Mouse (Mus musculus) retina, postnatal 7 days (tissue): ENCODE data around the gene Tmem245.
"Not testable (repeated sequence)": the region's sequence is repeated elsewhere in the genome, so short reads cannot be mapped to it uniquely, and the experiment has no call there.

Source experiments
- DNase-seq: peaks from one replicate; pipeline ENCODE4 v3.0.0-alpha.2; 2012; ENCODE audit warnings: low read depth, low spot score

Tmem245 gene

GRCm38 (mm10) chr4:56926971-56927370 lies 20.3 kb downstream of the Tmem245 start:
- DNase-seq, result no peak

- DNase-seq, result no peak
Measured at GRCm38 (mm10) chr4:56922229-56922628, 25.0 kb downstream of the Tmem245 start.

DNA sequence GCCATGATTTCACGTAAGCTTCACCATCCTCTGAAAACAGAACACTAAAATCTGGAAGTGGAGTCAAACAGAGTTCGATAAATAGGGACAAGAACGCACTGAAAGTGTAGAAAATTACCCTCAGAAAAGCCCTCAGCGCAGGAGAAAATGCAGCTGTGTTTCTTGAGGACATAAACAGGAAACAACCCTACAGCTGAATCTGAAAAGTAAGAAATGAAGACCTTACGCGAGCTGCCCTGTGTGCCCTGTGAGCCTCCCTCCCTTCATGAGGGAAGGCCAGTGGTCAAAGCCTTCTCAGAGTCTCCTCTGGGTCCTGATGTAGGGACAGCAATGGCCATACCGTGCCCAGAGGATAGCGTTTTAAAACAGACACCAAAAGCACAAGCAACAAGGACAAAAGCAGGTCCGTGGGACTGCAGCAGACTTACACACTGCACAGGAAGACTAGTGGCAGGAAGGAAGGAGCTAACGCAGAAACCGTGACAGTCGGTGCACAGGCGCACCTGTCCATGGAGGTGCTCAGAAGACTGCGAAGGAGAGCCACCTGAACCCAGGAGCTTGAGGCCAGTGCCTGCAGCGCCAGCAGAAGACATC lies 31.4 kb downstream of the Tmem245 start:
- no peak for DNase-seq

DNA sequence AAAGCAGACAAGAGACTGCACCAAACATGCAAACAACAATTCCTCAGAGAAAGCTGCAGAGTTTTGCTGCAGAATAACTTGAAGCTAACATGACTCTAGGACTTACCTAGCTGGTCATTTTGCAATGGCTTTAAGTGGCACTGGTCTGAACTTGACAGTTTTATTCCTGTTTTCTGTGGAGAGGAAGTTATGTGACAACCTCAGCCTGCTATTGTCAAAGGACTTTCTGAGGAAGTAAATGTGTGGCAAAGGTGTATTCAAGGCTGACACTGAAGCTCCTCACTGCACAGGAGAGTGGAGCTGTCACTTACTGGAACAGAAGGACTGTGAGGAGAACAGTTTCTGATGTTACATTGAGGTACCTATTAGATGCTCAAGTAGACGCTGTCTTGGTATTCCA lies 32.5 kb downstream of the Tmem245 start:
- no peak for DNase-seq

DNA sequence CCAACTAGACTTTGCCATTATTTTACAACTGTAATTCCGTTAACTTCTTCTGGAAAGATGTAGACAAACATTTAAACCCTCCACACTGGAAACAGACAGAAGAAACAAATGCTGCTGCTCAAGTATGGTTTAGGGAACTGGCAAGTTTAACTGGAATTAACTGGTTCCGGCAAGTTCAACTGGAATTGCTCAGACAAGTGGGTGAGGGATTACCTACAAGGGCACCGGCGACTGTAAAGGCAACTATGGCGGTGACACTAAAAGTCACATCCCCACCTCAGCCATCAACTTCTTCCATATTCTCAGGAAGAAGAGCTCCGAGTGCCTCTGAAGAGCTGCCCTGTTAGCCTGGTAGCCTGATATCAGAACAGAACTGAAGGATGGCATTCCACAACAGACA lies 32.9 kb downstream of the Tmem245 start:
- no peak for DNase-seq

DNA sequence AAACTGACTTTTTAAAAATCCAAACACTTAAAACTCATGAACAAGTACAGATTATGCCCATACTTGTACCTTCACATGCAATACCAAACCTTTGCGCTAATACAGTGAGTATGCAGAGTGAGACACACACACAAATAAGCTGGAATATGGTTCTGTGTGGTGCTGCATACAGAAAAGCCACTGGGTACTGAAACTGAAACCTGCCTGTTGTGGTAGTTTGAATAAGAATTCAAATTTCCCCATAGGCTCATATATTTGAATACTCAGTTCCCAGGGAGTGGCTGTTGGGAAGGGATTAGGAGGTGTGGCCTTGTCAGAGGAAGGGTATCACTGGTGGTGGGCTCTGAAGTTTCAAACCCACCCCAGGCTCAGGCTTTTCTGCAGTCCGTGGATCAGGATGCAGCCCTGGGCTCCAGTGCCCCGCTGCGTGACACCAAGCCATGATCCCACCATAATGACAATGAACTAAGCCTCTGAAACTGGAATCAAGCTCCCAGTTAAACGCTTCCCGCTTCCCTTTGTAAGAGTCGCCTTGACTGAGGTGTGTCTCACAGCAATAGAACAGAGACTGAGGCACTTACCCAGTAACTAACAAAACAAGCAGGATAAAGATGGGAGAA lies 34.7 kb downstream of the Tmem245 start:
- DNase-seq, result no peak

GRCm38 (mm10) chr4:56909568-56909967 lies 37.7 kb downstream of the Tmem245 start:
- DNase-seq, result no peak

- DNase-seq, result no peak
Measured at GRCm38 (mm10) chr4:56907671-56908070, 39.6 kb downstream of the Tmem245 start.

GRCm38 (mm10) chr4:56906926-56907325 lies 40.3 kb downstream of the Tmem245 start:
- no peak for DNase-seq

DNA sequence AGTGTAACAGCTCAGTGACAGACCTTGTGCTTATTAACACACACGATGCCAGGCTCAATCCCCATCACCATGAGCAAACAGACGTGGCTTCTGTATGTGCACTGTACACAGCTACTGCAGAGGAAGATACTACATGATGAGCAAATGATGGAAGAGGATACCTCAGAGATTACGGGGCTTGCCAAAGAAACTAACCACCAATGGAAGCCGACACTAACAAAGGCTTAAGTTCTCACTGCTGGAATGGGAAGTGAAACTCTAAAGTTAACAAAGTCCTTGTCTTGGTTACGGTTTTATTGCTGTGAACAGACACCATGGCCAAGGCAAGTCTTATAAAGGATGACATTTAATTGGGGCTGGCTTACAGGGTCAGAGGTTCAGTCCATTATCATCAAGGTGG lies 41.7 kb downstream of the Tmem245 start:
- no peak for DNase-seq

DNA sequence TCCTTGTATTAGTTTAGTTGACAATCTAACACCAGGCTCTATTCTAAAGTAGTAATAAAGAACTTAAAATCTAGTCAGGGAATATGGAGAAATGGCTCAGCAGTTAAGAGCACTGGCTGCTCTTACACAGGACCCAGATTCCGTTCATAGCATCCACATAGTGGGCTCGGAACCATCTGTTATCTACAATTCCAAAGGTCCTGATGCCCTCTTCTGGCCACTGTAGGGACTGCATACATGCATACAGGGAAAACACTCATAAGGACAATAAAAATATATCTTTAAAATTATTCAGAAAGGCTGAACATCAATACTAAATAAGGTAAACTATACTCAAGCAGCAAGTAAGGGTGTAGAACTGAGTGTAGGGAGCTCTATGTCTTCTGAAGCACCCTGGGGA lies 45.6 kb downstream of the Tmem245 start:
- no peak for DNase-seq

- DNase-seq, result no peak
Measured at GRCm38 (mm10) chr4:56899216-56899615, 48.0 kb downstream of the Tmem245 start.

- DNase-seq, result no peak
Measured at GRCm38 (mm10) chr4:56897511-56897910, 49.7 kb downstream of the Tmem245 start.

GRCm38 (mm10) chr4:56894196-56894595 lies 53.0 kb downstream of the Tmem245 start:
- DNase-seq, result no peak

DNA sequence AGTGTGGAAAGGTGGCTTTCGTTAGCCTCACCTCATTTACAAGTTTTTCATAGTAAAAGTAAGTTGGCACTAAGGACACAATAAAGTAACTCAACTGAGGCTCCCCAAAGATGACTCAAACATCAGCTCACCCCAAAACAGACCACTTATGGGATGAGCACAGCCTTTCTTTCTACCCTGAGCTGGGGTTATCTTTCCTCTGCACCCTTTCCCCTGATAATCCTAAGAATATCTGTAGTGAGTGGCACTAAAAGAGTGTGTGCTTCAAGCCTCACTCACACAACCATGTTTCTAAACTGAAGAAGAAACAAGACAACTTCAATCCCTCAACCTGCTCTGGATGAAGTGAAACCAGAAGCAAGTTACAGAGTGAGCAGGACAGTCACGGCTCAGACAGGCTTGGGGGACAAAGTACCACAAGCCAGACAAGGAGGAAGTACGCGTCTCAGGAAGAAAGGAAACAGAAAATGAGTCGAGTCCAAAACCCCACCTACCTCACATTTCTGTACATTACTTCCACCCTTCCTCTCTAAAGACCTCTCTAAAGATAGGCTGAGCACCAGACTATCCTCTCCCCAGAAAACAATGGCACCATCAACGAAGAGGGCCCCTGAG lies 54.6 kb downstream of the Tmem245 start:
- no peak for DNase-seq

DNA sequence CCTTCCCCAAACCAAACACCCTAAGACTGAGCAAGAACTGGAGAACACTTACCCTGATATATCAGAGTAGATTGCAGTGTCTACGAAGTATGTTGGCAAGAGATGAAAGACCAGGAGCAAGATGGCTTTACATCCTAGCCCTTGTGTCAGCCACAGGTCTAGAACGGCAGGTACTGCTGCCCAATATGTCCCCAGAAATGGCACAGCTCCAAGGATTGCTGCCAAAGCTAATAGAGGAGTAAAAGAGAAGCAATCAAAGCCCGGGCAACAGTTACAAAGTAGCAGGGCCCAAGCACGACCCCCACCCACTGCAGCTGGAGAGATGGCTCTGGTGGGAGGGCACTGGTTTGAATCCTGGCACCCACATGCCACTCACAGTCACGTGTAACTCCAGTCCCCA lies 58.8 kb downstream of the Tmem245 start:
- no peak for DNase-seq

DNA sequence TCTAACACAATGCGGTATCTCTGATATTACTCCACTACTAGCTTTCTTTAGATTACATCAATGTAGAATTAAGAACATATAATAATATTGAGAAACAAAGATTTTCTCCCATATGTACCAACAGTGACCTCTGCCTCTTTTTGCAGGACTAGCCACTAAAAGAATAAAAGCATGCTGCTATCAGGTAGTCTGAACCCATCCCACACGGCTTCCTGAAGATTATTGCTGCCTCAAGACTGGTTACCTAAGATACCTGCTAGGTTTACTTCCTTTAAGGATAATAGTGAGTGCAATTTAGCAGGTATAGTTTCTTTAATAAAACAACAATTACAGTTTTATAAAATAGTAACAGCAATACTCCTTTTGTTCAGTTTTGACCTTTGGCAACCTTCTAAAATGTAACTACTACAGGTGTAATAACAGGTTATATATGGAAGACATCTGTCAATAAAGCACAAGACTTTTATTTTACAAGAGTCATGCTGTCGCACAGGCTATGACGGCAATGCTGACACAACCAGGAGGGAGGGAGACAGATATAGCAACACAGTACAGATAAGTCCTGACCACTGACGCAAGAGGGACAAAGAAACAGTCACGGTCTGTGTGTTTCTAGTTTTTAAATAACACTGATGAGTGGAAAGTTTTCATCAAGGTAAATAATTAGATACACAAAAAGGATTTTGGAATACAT lies 60.8 kb downstream of the Tmem245 start:
- DNase-seq, result no peak

- no peak for DNase-seq
Measured at GRCm38 (mm10) chr4:56880036-56880703, 67.1 kb downstream of the Tmem245 start.

DNA sequence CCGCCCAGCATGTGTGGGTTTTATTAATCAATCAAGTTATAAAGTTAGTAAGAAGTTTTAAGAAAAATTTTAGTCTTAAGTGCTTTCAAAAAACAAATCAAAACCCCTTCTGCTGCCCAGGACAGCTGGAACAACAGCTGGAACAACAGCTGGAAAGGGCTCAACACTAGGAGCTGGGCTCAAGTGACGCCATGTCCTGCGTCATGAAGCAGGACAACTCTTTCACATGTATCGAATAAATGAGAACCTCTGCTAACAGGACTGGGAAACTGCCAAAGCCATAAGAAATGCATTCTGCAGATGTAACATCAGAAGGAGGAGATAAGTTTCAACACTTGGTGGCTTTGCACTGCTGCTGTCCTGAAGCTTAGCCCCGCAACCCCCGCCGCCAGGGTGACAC lies 68.3 kb downstream of the Tmem245 start:
- no peak for DNase-seq

- not testable (repeated sequence) for DNase-seq
Measured at GRCm38 (mm10) chr4:56870541-56870940, 76.7 kb downstream of the Tmem245 start.

GRCm38 (mm10) chr4:56867761-56868160 lies 79.5 kb downstream of the Tmem245 start:
- DNase-seq, result no peak

DNA sequence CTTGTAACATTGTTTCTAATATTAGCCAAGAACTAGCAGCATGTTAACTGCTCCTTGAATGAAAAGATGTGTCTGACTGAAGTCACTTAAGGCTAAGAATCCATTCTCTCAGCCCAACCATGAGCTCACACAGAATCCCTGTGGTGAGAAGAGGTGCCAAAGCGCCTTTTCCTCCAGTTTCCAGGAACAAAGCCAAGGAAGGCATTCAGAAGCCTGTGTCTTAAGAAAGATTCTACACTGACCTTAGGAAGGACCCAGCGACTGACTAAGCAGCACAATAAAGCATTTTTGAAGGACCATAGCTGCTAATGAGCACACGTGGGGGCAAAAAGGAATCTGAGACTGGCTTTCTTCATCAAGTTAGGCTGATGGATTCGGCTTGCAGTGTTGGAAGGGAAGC lies 81.3 kb downstream of the Tmem245 start:
- no peak for DNase-seq
